Mouse (Mus musculus): Measurements from ENCODE around the gene Ssbp4. TPM values are rescaled to one million over a fixed set of nuclear protein-coding genes. Genes with fewer than 3 reads are reported as not detected.
A peak's percentile ranks its signal among the peaks of the same experiment; 100 is the strongest.

Gene Ssbp4
- polyA plus RNA-seq, 1 experiment, result 392 TPM

DNA sequence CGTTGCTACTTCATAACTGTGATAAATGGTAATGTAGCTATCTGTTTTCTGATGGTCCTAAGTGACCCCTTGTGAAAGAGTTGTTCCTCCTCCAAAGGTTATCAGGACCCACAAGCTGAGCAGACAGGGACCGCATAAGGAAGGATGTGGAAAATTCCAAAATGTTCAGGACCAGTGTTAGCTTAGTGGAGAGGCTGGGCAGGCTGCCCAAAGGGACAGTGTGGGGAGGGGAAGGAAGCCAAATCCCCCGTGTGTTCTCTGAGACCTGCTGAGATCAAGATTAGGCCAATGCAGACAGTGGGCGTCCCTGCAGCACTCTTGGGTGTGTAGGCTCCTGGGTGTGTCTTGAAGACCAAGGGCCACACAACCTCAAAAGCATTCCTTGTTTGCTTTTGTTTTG lies 33.8 kb downstream of the Ssbp4 start:
- no peak for DNase-seq
- TF ChIP-seq POLR2A (IDR thresholded peaks at IDR 0.05; ENCODE audit: control insufficient read depth, extremely low read depth, insufficient read depth, low read length, poor library complexity), result no peak
- no peak for TF ChIP-seq CTCF (IDR thresholded peaks at IDR 0.05; ENCODE audit: borderline replicate concordance, control insufficient read depth, extremely low read depth, insufficient read depth, low read length, poor library complexity)
- H3K27me3 ChIP-seq (ENCODE audit: control insufficient read depth, insufficient read depth, low read length), result no peaks in the 10 kb centered on the region
- no peaks in the 10 kb centered on the region for H3K4me1 ChIP-seq (replicated peaks; ENCODE audit: control insufficient read depth, insufficient read depth, low read length)
- 79% methylated on average over 4 of the region's 4 CpGs for WGBS
- H3K27ac ChIP-seq (ENCODE audit: control insufficient read depth, insufficient read depth, low read length), result no peak overlapping the region
- H3K4me3 ChIP-seq (ENCODE audit: control insufficient read depth, insufficient read depth, low read length), result no peak overlapping the region
- peaks cover 6% of the 10 kb centered on the region; the same call in 1 of the 2 replicates for H3K36me3 ChIP-seq (ENCODE audit: control insufficient read depth, insufficient read depth, low read length)

DNA sequence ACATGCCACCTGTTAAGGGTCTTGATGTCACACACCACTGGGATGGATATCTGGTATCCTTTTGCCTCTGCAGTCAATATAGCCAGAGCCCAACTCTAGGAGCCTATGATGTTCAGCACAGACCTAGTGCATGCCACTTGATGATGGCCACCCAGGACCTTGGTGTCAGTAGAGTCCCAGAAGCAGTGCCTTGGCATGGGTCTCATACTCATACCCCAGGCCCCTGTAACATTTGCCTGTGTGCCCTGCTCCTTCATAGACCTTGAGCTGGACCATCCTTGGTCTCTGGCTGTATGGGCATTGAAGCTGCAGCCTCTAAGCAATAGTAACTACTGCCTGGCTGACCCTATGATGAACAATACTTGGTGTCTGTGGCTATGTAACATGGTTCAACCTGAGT lies 34.4 kb downstream of the Ssbp4 start:
- DNase-seq, result no peak
- H3K27ac ChIP-seq (ENCODE audit: control insufficient read depth, insufficient read depth, low read length), result no peak overlapping the region
- H3K27me3 ChIP-seq (ENCODE audit: control insufficient read depth, insufficient read depth, low read length), result no peaks in the 10 kb centered on the region
- H3K4me1 ChIP-seq (replicated peaks; ENCODE audit: control insufficient read depth, insufficient read depth, low read length), result no peaks in the 10 kb centered on the region
- no peak overlapping the region for H3K4me3 ChIP-seq (ENCODE audit: control insufficient read depth, insufficient read depth, low read length)
- H3K36me3 ChIP-seq (ENCODE audit: control insufficient read depth, insufficient read depth, low read length), result peaks cover 6% of the 10 kb centered on the region; the same call in 1 of the 2 replicates
- TF ChIP-seq POLR2A (IDR thresholded peaks at IDR 0.05; ENCODE audit: control insufficient read depth, extremely low read depth, insufficient read depth, low read length, poor library complexity) (no peak), CTCF (IDR thresholded peaks at IDR 0.05; ENCODE audit: borderline replicate concordance, control insufficient read depth, extremely low read depth, insufficient read depth, low read length, poor library complexity) (no peak)

DNA sequence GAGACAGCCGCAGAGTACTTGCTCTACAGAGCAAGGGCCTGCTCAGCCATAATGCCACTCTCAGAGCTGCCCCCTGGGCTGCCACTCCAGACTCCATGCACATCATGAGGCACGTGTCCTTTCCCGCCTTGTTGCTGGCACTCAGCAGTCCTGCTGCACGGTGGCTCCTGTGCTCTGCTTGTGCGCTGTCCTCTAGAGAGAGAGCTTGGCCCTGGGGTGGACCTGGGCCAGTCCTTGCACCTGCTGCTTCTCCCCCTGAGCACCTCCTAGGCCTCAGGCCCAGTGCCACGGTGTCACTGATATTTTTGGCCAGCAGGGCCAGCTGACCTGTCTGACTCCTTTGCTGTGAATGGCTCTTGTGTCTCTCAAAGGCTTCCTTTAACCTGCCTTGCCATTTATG lies 37.7 kb downstream of the Ssbp4 start:
- no peak for DNase-seq

DNA sequence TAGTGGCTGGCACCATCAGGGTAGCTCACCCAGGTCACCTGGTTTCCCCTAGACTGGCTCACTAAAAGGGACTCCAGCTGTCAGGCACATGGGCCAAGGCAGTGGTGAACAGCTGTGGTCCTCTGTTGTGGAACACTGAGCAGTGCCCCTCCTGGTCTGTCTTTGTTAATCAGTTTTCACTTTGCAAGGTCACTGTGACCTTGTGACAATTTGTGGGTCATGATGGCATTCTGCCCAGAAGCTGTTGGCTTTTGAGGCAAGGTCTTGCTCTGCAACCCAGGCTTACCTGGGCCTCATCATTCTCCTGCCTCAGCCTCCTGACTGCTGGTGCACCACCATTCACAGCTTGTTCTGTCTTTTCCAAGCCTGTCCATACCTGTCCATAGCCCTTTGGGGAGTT lies 38.3 kb downstream of the Ssbp4 start:
- TF ChIP-seq CTCF (IDR thresholded peaks at IDR 0.05; ENCODE audit: borderline replicate concordance, control insufficient read depth, extremely low read depth, insufficient read depth, low read length, poor library complexity), result no peak
- no peak for TF ChIP-seq POLR2A (IDR thresholded peaks at IDR 0.05; ENCODE audit: control insufficient read depth, extremely low read depth, insufficient read depth, low read length, poor library complexity)
- H3K4me3 ChIP-seq (ENCODE audit: control insufficient read depth, insufficient read depth, low read length), result no peak overlapping the region
- DNase-seq, result no peak

More for the DNA sequence above, 37.7 kb downstream of the Ssbp4 start:
- Histone ChIP-seq H3K4me1 (replicated peaks; ENCODE audit: control insufficient read depth, insufficient read depth, low read length) (peaks cover 7% of the 10 kb centered on the region), H3K36me3 (ENCODE audit: control insufficient read depth, insufficient read depth, low read length) (peaks cover 6% of the 10 kb centered on the region; the same call in 1 of the 2 replicates), H3K4me3 (ENCODE audit: control insufficient read depth, insufficient read depth, low read length) (no peak overlapping the region), H3K27me3 (ENCODE audit: control insufficient read depth, insufficient read depth, low read length) (no peaks in the 10 kb centered on the region), H3K27ac (ENCODE audit: control insufficient read depth, insufficient read depth, low read length) (no peak overlapping the region)
- TF ChIP-seq POLR2A (IDR thresholded peaks at IDR 0.05; ENCODE audit: control insufficient read depth, extremely low read depth, insufficient read depth, low read length, poor library complexity), result no peak
- no peak for TF ChIP-seq CTCF (IDR thresholded peaks at IDR 0.05; ENCODE audit: borderline replicate concordance, control insufficient read depth, extremely low read depth, insufficient read depth, low read length, poor library complexity)
- WGBS, result 91% methylated on average over 6 of the region's 6 CpGs

DNA sequence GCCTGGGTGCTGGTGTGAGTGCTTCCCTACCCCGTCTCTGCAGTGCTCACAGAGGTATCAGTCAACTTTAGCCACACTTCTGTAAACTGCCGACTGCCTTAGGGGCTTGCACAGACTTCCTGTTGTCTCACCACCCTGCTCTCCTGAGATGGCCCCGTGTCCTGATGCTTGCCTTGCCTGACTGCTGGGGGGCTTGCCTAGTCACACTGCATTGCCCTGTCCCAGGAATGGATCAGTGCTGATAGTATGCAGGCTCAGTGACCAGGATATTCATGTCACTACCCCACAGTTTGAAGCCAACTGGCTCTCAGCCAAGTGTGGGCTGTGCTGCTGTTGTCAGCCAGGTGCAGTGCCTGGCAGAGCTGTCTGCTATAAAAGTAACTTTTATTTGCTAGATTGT lies 43.1 kb downstream of the Ssbp4 start:
- Histone ChIP-seq H3K4me3 (ENCODE audit: control insufficient read depth, insufficient read depth, low read length) (no peak overlapping the region), H3K36me3 (ENCODE audit: control insufficient read depth, insufficient read depth, low read length) (no peaks in the 10 kb centered on the region), H3K4me1 (replicated peaks; ENCODE audit: control insufficient read depth, insufficient read depth, low read length) (peaks cover 46% of the 10 kb centered on the region), H3K27ac (ENCODE audit: control insufficient read depth, insufficient read depth, low read length) (peak overlapping the region; percentile 78), H3K27me3 (ENCODE audit: control insufficient read depth, insufficient read depth, low read length) (no peaks in the 10 kb centered on the region)
- TF ChIP-seq POLR2A (IDR thresholded peaks at IDR 0.05; ENCODE audit: control insufficient read depth, extremely low read depth, insufficient read depth, low read length, poor library complexity) (no peak), CTCF (IDR thresholded peaks at IDR 0.05; ENCODE audit: borderline replicate concordance, control insufficient read depth, extremely low read depth, insufficient read depth, low read length, poor library complexity) (0 out of 2 replicates have a peak, but pooled peaks have one; percentile 25)
- under 1% methylated on average over 3 of the region's 3 CpGs for WGBS
- peak; percentile 39 for DNase-seq

More for the DNA sequence above, 38.3 kb downstream of the Ssbp4 start:
- Histone ChIP-seq H3K4me1 (replicated peaks; ENCODE audit: control insufficient read depth, insufficient read depth, low read length) (peaks cover 11% of the 10 kb centered on the region), H3K27ac (ENCODE audit: control insufficient read depth, insufficient read depth, low read length) (no peak overlapping the region), H3K27me3 (ENCODE audit: control insufficient read depth, insufficient read depth, low read length) (no peaks in the 10 kb centered on the region), H3K36me3 (ENCODE audit: control insufficient read depth, insufficient read depth, low read length) (peaks cover 6% of the 10 kb centered on the region; the same call in 1 of the 2 replicates)

DNA sequence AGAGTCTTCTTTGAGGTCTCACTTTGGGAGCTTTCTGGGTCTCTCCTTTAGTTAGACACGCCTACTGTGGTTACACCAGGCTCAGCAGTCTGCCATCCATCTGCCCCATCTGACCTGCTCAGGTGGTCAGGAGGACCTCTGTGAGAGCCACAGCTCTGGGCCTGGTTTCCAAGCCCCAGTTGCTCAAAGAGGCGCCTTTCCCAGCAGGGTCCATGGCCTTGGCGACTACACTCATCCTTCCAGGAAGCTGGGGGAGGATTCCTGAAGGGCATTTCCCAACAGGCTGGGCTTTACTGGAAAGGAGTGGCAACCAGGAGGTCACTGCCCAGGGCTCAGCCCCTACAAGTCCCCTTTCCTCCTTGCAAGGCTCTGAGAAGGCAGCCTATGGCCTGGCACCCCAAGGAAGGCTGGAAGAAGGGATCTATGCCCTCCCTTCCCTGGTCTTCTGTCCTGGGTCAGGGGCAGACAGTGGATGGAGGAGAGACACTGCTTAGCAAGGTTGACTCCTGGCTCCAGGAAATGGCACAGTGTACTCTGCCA lies 43.9 kb downstream of the Ssbp4 start:
- Histone ChIP-seq H3K27ac (ENCODE audit: control insufficient read depth, insufficient read depth, low read length) (peak overlapping the region; percentile 78), H3K36me3 (ENCODE audit: control insufficient read depth, insufficient read depth, low read length) (no peaks in the 10 kb centered on the region), H3K27me3 (ENCODE audit: control insufficient read depth, insufficient read depth, low read length) (no peaks in the 10 kb centered on the region), H3K4me1 (replicated peaks; ENCODE audit: control insufficient read depth, insufficient read depth, low read length) (peaks cover 54% of the 10 kb centered on the region), H3K4me3 (ENCODE audit: control insufficient read depth, insufficient read depth, low read length) (no peak overlapping the region)
- no peak for TF ChIP-seq POLR2A (IDR thresholded peaks at IDR 0.05; ENCODE audit: control insufficient read depth, extremely low read depth, insufficient read depth, low read length, poor library complexity)
- no peak for TF ChIP-seq CTCF (IDR thresholded peaks at IDR 0.05; ENCODE audit: borderline replicate concordance, control insufficient read depth, extremely low read depth, insufficient read depth, low read length, poor library complexity)
- DNase-seq, result no peak
- 40% methylated on average over 3 of the region's 3 CpGs for WGBS
